23 mouse cellular contexts compared by ENCODE assay signal in genomic region chr10:116810738-116811137, GRCm38 (mm10).
DNase-seq lines count a peak whose midpoint lies in the region; ATAC-seq lines count a peak whose summit lies in the region.
"Had no signal": no experiment of that assay in that cellular context is flagged by ENCODE, and none has a peak within 500 bp of the region (broad histone marks: within the 10 kb centered on the region; RNA-seq: fewer than 3 reads in every experiment).

No protein-coding gene starts in this region.

- DNase-seq in frontal cortex, postnatal 10 days (ENCODE audit: low spot score in 2 of 2) = no peak
- no peak for DNase-seq in kidney, adult 9 months
- peak; percentile 25 for DNase-seq in ZHBTc4 (ENCODE audit: low read depth, low spot score)
- DNase-seq in left cerebral cortex, postnatal 25 days (ENCODE audit: low spot score in 2 of 2) = peak; percentile 18 to 57
- no peak for DNase-seq in embryonic facial prominence, embryonic 10.5 days (ENCODE audit: low spot score)
- DNase-seq in adipocyte (ENCODE audit: low spot score) = no peak
- DNase-seq: adrenal gland, postnatal 36 days; cerebellum, adult 9-10 months; gastrocnemius, postnatal 25 days; heart, postnatal 14 days; lung, adult 2 months; lung, postnatal 36 days had no signal

- peaks cover 10% of the 10 kb centered on the region; the same call in 1 of the 2 replicates for H3K4me1 ChIP-seq in kidney, embryonic 15.5 days
- peaks cover 9% of the 10 kb centered on the region for H3K4me1 ChIP-seq in embryonic facial prominence, embryonic 10.5 days
- H3K4me1 ChIP-seq: intestine, embryonic 15.5 days; midbrain, embryonic 10.5 days; stomach, embryonic 15.5 days had no signal

- WGBS in kidney, embryonic 15.5 days = 86% methylated on average over 15 of the region's 15 CpGs
- WGBS in embryonic facial prominence, embryonic 10.5 days = 94% methylated on average over 15 of the region's 15 CpGs

- ATAC-seq in frontal cortex, adult (ENCODE audit: low TSS enrichment) = peak; percentile 95
- 0 out of 2 replicates have a peak, but pooled peaks have one; percentile 38 for ATAC-seq in kidney, embryonic 15.5 days (replicated peaks; ENCODE audit: low FRiP score)
- ATAC-seq: activated CD4-positive, CD25-positive, alpha-beta regulatory T cell, adult 4 months; intestine, embryonic 15.5 days had no signal

- H3K27ac ChIP-seq in kidney, embryonic 15.5 days = no peak overlapping the region
- H3K27ac ChIP-seq in embryonic facial prominence, embryonic 10.5 days (replicated peaks) = no peak overlapping the region
- H3K27ac ChIP-seq: embryonic facial prominence, embryonic 15.5 days; intestine, embryonic 15.5 days; kidney, postnatal 0 days; limb, embryonic 10.5 days; midbrain, embryonic 10.5 days; stomach, embryonic 15.5 days had no signal

- no peak overlapping the region for H3K4me2 ChIP-seq in kidney, embryonic 15.5 days
- H3K4me2 ChIP-seq: embryonic facial prominence, embryonic 15.5 days; heart, embryonic 11.5 days; intestine, embryonic 15.5 days; liver, embryonic 11.5 days; stomach, embryonic 15.5 days had no signal

- intact Hi-C loops in left cerebral cortex, postnatal 25 days (cut with DNase I) = no loop called here

- peaks cover 4% of the 10 kb centered on the region; the same call in 1 of the 2 replicates for H3K27me3 ChIP-seq in kidney, embryonic 15.5 days
- no peaks in the 10 kb centered on the region for H3K27me3 ChIP-seq in embryonic facial prominence, embryonic 10.5 days (replicated peaks; ENCODE audit: low read depth, poor library complexity, severe bottlenecking)
- H3K27me3 ChIP-seq: embryonic facial prominence, embryonic 15.5 days; intestine, embryonic 15.5 days; stomach, embryonic 15.5 days had no signal

- H3K36me3 ChIP-seq in kidney, embryonic 15.5 days = no peaks in the 10 kb centered on the region
- no peaks in the 10 kb centered on the region for H3K36me3 ChIP-seq in embryonic facial prominence, embryonic 10.5 days (replicated peaks)
- H3K36me3 ChIP-seq: embryonic facial prominence, embryonic 15.5 days; intestine, embryonic 15.5 days; limb, embryonic 10.5 days; midbrain, embryonic 10.5 days; stomach, embryonic 15.5 days had no signal

- no peak overlapping the region for H3K4me3 ChIP-seq in kidney, embryonic 15.5 days (replicated peaks)
- no peak overlapping the region for H3K4me3 ChIP-seq in embryonic facial prominence, embryonic 10.5 days
- H3K4me3 ChIP-seq: embryonic facial prominence, embryonic 15.5 days; intestine, embryonic 15.5 days; limb, embryonic 10.5 days; midbrain, embryonic 10.5 days; stomach, embryonic 15.5 days had no signal

- no peak overlapping the region for H3K9ac ChIP-seq in kidney, embryonic 15.5 days
- H3K9ac ChIP-seq: embryonic facial prominence, embryonic 15.5 days; intestine, embryonic 15.5 days; stomach, embryonic 15.5 days had no signal

- no peaks in the 10 kb centered on the region for H3K9me3 ChIP-seq in kidney, embryonic 15.5 days (replicated peaks)
- no peaks in the 10 kb centered on the region for H3K9me3 ChIP-seq in embryonic facial prominence, embryonic 10.5 days
- H3K9me3 ChIP-seq: embryonic facial prominence, embryonic 15.5 days; intestine, embryonic 15.5 days; limb, embryonic 10.5 days; midbrain, embryonic 10.5 days; stomach, embryonic 15.5 days had no signal

Comparison
In these comparisons a context has a peak if more than half of its experiments do, and no peak if none do; other contexts are left out.
1. DNase-seq: peak in ZHBTc4 (single experiment) and left cerebral cortex, postnatal 25 days (2 of 2); none in frontal cortex, postnatal 10 days (0 of 2), kidney, adult 9 months (single experiment), embryonic facial prominence, embryonic 10.5 days (single experiment) and adipocyte (single experiment).